Mouse (Mus musculus) gastrocnemius, postnatal 36 days (tissue): Measurements from ENCODE around the gene Cmtm2a. TPM values are rescaled to one million over a fixed set of nuclear protein-coding genes. Genes with fewer than 3 reads are reported as not detected.

Experiments used
- total RNA-seq, 2 experiments: library from RNA; stranded (reverse); gene quantifications; 2 replicates each; pipeline ENCODE4 v1.2.3; 2021

Cmtm2a gene
- total RNA-seq, 2 experiments from 2014 or later, result not detected

Other genes starting within 250 kb of the Cmtm2a start
- 10 to 100 TPM; 40.2 to 46.1 TPM for gene Cdh5, start 191.6 kb downstream of the Cmtm2a start, total RNA-seq
- under 1 TPM; 0.27 to 0.31 TPM for gene Bean1, start 122.7 kb downstream of the Cmtm2a start, total RNA-seq
- gene Tk2, start 44.6 kb downstream of the Cmtm2a start, total RNA-seq, result 1 to 10 TPM; 2.7 to 3.5 TPM
- gene Cklf, start 42.3 kb downstream of the Cmtm2a start, total RNA-seq, result 1 to 10 TPM; 1.3 to 2.7 TPM
- not detected for gene Gm45711, start 16.9 kb upstream of the Cmtm2a start, total RNA-seq
- gene Cmtm1, start 17.0 kb upstream of the Cmtm2a start, total RNA-seq, result not detected
- gene Gm11020, start 28.4 kb upstream of the Cmtm2a start, total RNA-seq, result not detected
- not detected for gene Cmtm2b, start 29.0 kb upstream of the Cmtm2a start, total RNA-seq
- gene Cmtm3, start 46.2 kb upstream of the Cmtm2a start, total RNA-seq, result 1 to 10 TPM; 5.1 to 5.7 TPM
- 1 to 10 TPM; 4.2 to 4.9 TPM for gene Cmtm4, start 102.6 kb upstream of the Cmtm2a start, total RNA-seq
- gene Dync1li2, start 149.9 kb upstream of the Cmtm2a start, total RNA-seq, result 100 to 1,000 TPM in 1 of 2 experiments, 10 to 100 TPM in 1; 82.6 to 121 TPM
- not detected for gene Terb1, start 216.7 kb upstream of the Cmtm2a start, total RNA-seq
- gene Nae1, start 241.5 kb upstream of the Cmtm2a start, total RNA-seq, result 10 to 100 TPM; 18.6 to 23.8 TPM
- under 1 TPM; 0.25 to 0.61 TPM for gene Car7, start 241.5 kb upstream of the Cmtm2a start, total RNA-seq